Mouse (Mus musculus) liver, adult 2 months (tissue): Measurements from ENCODE around the gene Klk7. TPM values are rescaled to one million over a fixed set of nuclear protein-coding genes. Genes with fewer than 3 reads are reported as not detected.

Experiments used
- DNase-seq: peaks from one replicate; pipeline ENCODE4 v3.0.0-alpha.2; 2011; ENCODE audit warnings: low read depth, low spot score; ENCODE audit errors: extremely low read depth
- H3K27ac ChIP-seq: fragments of 200-500 bp; replicated peaks from 2 replicates; pipeline ENCODE4 v1.5.1; 2012; ENCODE audit warnings: low read depth, mild to moderate bottlenecking, control low read depth, inconsistent platforms, low read length; ENCODE audit not compliant: insufficient read depth
- H3K27me3 ChIP-seq: fragments of 200-500 bp; 2 replicates; pipeline ENCODE4 v1.6.1; 2012; ENCODE audit warnings: mild to moderate bottlenecking, moderate library complexity, low read length, inconsistent platforms; ENCODE audit not compliant: control insufficient read depth, insufficient read depth
- H3K36me3 ChIP-seq: fragments of 200-500 bp; 2 replicates; pipeline ENCODE4 v1.6.1; 2012; ENCODE audit warnings: low read length, inconsistent platforms; ENCODE audit not compliant: control insufficient read depth, insufficient read depth
- H3K4me1 ChIP-seq: fragments of 200-500 bp; 2 replicates; pipeline ENCODE4 v1.6.1; 2011; ENCODE audit warnings: low read length; ENCODE audit not compliant: control insufficient read depth, insufficient read depth
- H3K4me3 ChIP-seq: fragments of 200-500 bp; 2 replicates; pipeline ENCODE4 v1.5.1; 2011; ENCODE audit warnings: low read depth, mild to moderate bottlenecking, control low read depth, low read length, moderate library complexity; ENCODE audit not compliant: insufficient read depth
- H3K79me2 ChIP-seq: fragments of 200-500 bp; 2 replicates; pipeline ENCODE4 v1.6.1; 2012; ENCODE audit warnings: inconsistent platforms, mild to moderate bottlenecking, low read length, moderate library complexity; ENCODE audit not compliant: control insufficient read depth, insufficient read depth
- H3K9ac ChIP-seq: fragments of 200-500 bp; 2 replicates; pipeline ENCODE4 v1.6.1; 2012; ENCODE audit warnings: low read depth, mild to moderate bottlenecking, control low read depth, inconsistent platforms, low read length
- CTCF ChIP-seq: fragments of 200-500 bp; IDR thresholded peaks from 2 replicates; pipeline ENCODE4 v1.5.1; 2011; ENCODE audit warnings: low read depth, low read length, control low read depth
- POLR2A ChIP-seq: fragments of 200-500 bp; IDR thresholded peaks from 2 replicates; pipeline ENCODE4 v1.6.1; 2011; ENCODE audit warnings: low read length, control low read depth; ENCODE audit not compliant: insufficient read depth; ENCODE audit errors: extremely low read depth
- WGBS: fragments of 180-500 bp; shearing (Covaris S2); methylation state at CpG from one replicate; pipeline ENCODE4 v1.1.7; 2018; 5-methylcytosine and 5-hydroxymethylcytosine counted together
- polyA plus RNA-seq: library from polyadenylated mRNA; depleted of rRNA; stranded (reverse); fragments of >200 nt; gene quantifications from 2 replicates; pipeline ENCODE4 v1.2.3, GENCODE M21; 2012
- total RNA-seq: library from RNA; depleted of rRNA; stranded (reverse); fragments of >200 nt; gene quantifications from 2 replicates; pipeline ENCODE4 v1.2.3, GENCODE M21; 2014

The Klk7 gene
- total and polyA plus RNA-seq, 2 experiments = not detected

- no peaks in the 10 kb centered on the region for H3K27me3 ChIP-seq
- TF ChIP-seq CTCF (no peak), POLR2A (no peak)
- no peak for DNase-seq
- no peaks in the 10 kb centered on the region for H3K4me1 ChIP-seq
- H3K79me2 ChIP-seq = no peaks in the 10 kb centered on the region
- H3K27ac ChIP-seq = no peak overlapping the region
- no peak overlapping the region for H3K4me3 ChIP-seq
- H3K9ac ChIP-seq = no peak overlapping the region
- WGBS = 78% methylated on average over 3 of the region's 3 CpGs
- H3K36me3 ChIP-seq = no peaks in the 10 kb centered on the region
These were observed 38.2 kb upstream of the Klk7 start for GRCm38 (mm10) chr7:43772901-43773300.

- Histone ChIP-seq H3K27me3 (no peaks in the 10 kb centered on the region), H3K79me2 (no peaks in the 10 kb centered on the region), H3K9ac (no peak within 1 kb of the TSS), H3K36me3 (no peaks in the 10 kb centered on the region), H3K4me1 (no peaks in the 10 kb centered on the region), H3K4me3 (no peak within 1 kb of the TSS), H3K27ac (no peak within 1 kb of the TSS)
- TF ChIP-seq CTCF (no peak), POLR2A (no peak)
- WGBS = 95% methylated on average over 5 of the region's 5 CpGs
- no peak for DNase-seq
These were observed 36.7 kb upstream of the Klk7 start, which contains the start of gene Klk11 for GRCm38 (mm10) chr7:43774364-43774763. Gene Klk11, plus strand, starts transcription at chr7:43774604.

GRCm38 (mm10) chr7:43774802-43775201, 36.3 kb upstream of the Klk7 start:
- WGBS = 81% methylated on average over 6 of the region's 6 CpGs
- Histone ChIP-seq H3K9ac (no peak overlapping the region), H3K27me3 (no peaks in the 10 kb centered on the region), H3K36me3 (no peaks in the 10 kb centered on the region), H3K27ac (no peak overlapping the region), H3K4me3 (no peak overlapping the region), H3K79me2 (no peaks in the 10 kb centered on the region), H3K4me1 (no peaks in the 10 kb centered on the region)
- no peak for DNase-seq
- TF ChIP-seq CTCF (no peak), POLR2A (no peak)

- no peak for DNase-seq
- Histone ChIP-seq H3K27ac (no peak overlapping the region), H3K36me3 (no peaks in the 10 kb centered on the region), H3K79me2 (no peaks in the 10 kb centered on the region), H3K9ac (no peak overlapping the region), H3K4me1 (no peaks in the 10 kb centered on the region), H3K4me3 (no peak overlapping the region), H3K27me3 (no peaks in the 10 kb centered on the region)
- no peak for TF ChIP-seq POLR2A
- no peak for TF ChIP-seq CTCF
- 65% methylated on average over 7 of the region's 7 CpGs for WGBS
These were observed 35.6 kb upstream of the Klk7 start for GRCm38 (mm10) chr7:43775311-43776057.

- Histone ChIP-seq H3K4me1 (no peaks in the 10 kb centered on the region), H3K27me3 (no peaks in the 10 kb centered on the region), H3K79me2 (no peaks in the 10 kb centered on the region), H3K4me3 (no peak overlapping the region), H3K27ac (no peak overlapping the region), H3K36me3 (no peaks in the 10 kb centered on the region), H3K9ac (no peak overlapping the region)
- 82% methylated on average over 5 of the region's 5 CpGs for WGBS
- no peak for DNase-seq
- TF ChIP-seq CTCF (no peak), POLR2A (no peak)
These were observed 34.6 kb upstream of the Klk7 start for GRCm38 (mm10) chr7:43776506-43776905.

GRCm38 (mm10) chr7:43777423-43777822, 33.7 kb upstream of the Klk7 start:
- 84% methylated on average over 12 of the region's 12 CpGs for WGBS
- H3K9ac ChIP-seq = no peak overlapping the region

More at GRCm38 (mm10) chr7:43777423-43777822, 33.7 kb upstream of the Klk7 start:
- Histone ChIP-seq H3K4me3 (no peak overlapping the region), H3K4me1 (no peaks in the 10 kb centered on the region), H3K36me3 (no peaks in the 10 kb centered on the region), H3K27me3 (no peaks in the 10 kb centered on the region), H3K27ac (no peak overlapping the region), H3K79me2 (no peaks in the 10 kb centered on the region)
- TF ChIP-seq POLR2A (no peak), CTCF (no peak)
- no peak for DNase-seq
